Mouse (Mus musculus) kidney, postnatal 14 days (tissue): ENCODE results near the gene Eif5b.
A peak's percentile ranks its signal among the peaks of the same experiment; 100 is the strongest.
"Not testable (repeated sequence)": the region's sequence is repeated elsewhere in the genome, so short reads cannot be mapped to it uniquely, and the experiment has no call there.

Experiments used
- DNase-seq: peaks from one replicate; pipeline ENCODE4 v3.0.0; 2022; ENCODE audit warnings: mixed read lengths

Gene Eif5b

DNA sequence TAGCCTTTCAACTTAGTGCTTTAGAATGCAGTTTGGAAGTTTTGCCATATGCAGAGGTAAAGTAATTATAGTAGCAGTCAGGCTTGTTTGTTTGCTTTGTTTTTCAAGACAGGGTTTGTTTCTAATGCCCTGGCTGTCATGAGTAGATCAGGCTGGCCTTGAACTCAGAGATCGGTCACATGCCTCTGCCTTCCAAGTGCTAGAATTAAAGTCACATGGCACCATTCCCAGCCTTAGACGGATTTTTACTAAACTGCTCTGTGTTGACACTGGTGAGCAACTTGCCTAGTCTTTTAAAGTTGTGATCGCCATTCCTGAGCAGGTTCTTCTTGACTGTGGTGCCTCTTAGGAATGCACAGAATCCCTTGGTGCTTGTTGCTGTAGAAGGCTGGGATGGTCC lies 8.9 kb downstream of the Eif5b start:
- no peak for DNase-seq

DNA sequence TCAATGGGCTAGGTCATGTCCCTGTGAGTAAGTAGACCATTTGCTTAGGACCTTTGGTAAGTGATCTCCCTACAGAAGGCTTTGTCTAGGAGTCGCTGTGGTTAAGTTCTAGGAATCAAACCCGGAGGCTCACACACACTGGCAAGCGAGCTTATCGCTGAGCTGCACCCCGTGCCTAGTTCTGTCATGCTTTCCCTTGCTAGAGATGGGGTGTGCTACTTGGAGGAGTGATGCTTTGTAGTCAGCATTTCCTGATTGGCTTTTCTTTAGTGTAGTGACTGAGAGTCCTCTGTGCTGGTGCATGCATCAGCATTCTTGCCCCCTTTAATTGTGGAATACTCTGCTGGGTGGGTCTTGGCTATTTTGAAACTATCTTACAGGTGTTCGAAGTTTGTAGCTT lies 13.8 kb downstream of the Eif5b start:
- DNase-seq = no peak

GRCm38 (mm10) chr1:38012104-38012503 lies 14.3 kb downstream of the Eif5b start:
- DNase-seq = no peak

DNA sequence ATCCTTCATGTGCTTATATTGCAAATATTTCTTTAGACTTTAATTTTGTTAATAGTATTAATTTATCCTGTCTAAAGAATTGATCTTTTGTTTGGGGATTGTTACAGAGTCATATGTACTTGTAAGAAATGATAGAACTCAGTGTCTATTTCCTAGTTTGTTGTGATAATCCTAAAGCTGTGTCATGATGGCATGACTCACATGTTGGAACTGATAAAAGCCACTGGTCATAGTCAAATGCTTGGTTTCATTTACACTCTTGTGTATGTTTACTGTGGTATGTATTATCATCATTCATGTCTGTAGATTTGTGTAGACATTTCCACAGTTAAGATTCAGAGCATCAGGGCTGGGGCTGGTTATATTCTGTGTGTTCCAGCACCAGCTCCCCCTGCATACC lies 14.7 kb downstream of the Eif5b start:
- DNase-seq = no peak

GRCm38 (mm10) chr1:38014551-38015203 lies 16.9 kb downstream of the Eif5b start:
- no peak for DNase-seq

- no peak for DNase-seq
Measured at GRCm38 (mm10) chr1:38027301-38027700, 29.5 kb downstream of the Eif5b start.

- no peak for DNase-seq
Measured at GRCm38 (mm10) chr1:38031391-38031790, 33.6 kb downstream of the Eif5b start.

GRCm38 (mm10) chr1:38035521-38035920 lies 37.7 kb downstream of the Eif5b start:
- no peak for DNase-seq

GRCm38 (mm10) chr1:38037375-38037774 lies 39.6 kb downstream of the Eif5b start:
- no peak for DNase-seq

- DNase-seq = no peak
Measured at GRCm38 (mm10) chr1:38038898-38039297, 41.1 kb downstream of the Eif5b start.

DNA sequence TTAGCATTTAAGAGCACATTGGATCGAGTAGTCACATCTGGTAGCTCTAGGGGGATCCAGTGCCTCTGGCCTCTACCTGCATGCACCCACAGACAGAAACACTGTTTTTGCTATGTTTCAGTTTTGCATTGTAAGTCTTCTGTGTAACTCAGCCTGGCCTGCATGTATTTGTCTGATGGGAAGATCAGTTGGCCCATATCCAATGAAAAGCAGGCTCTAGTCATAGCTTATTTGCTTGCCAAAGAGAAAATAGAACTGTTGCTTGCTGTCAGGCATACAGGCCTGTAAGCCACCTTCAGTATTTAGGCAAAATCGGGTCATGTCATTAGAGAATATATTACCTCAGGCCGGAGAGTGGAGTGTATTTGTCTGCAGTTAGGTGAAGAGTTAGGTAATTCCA lies 50.3 kb downstream of the Eif5b start:
- no peak for DNase-seq

- no peak for DNase-seq
Measured at GRCm38 (mm10) chr1:38049562-38049961, 51.8 kb downstream of the Eif5b start.

DNA sequence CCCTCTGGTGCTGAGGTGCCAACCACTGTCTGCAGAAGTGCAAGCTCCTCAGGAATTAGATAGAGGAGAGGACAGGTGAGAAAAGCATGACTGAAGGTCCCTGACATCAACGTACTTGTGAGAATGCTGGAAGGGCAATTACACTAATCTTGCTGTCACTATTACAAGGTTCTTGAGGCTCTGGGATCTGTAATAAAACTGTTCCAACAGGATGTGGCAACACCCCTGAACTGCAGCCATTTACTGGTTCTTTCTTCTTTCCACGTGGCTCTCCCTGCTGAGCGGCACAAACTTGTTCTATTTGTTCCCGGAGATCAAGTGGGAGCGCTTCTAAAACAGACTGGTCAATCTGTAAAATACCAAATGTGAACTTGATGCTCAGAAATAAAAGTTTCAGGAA lies 57.4 kb downstream of the Eif5b start:
- no peak for DNase-seq

GRCm38 (mm10) chr1:38058417-38058816 lies 60.6 kb downstream of the Eif5b start:
- no peak for DNase-seq

- not testable (repeated sequence) for DNase-seq
Measured at GRCm38 (mm10) chr1:38062156-38062555, 64.3 kb downstream of the Eif5b start.

DNA sequence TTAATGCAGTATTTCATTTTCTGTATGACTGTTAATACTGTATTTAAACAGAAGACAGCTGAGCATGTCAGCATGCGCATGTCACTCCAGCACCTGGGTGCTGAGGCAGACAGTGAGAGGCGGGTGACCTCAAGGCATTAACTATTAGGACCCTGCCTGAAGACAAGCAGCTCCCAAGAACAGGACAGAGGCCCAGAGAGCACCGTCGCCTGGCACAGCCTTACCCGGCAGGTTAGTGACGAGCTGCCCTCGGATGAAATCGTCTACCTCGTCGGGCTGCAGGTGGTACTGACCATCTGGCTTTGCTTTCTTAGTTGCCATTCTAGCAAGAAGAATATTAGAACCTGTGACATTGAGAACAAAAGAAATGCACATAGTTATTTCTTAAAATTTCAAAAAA lies 69.5 kb downstream of the Eif5b start:
- no peak for DNase-seq

DNA sequence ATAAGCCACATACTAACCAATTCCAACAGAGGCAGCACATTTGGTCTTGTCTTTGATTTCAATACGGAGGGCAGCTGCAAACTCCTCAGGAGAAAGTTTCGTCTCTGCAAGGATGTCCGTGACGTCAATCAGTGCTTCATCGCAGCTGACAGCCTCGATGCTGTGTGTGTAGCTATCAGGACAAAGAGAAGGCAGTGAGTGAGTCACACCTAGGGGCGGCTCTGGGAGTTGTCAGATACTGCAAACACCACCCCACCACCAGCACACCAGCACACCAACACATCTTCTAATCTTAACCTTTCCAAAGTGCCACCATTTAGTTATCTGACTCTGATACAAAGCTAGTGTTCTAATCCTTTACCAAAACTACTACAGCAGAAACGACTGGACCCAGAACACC lies 73.5 kb downstream of the Eif5b start:
- no peak for DNase-seq

GRCm38 (mm10) chr1:38081316-38081715 lies 83.5 kb downstream of the Eif5b start:
- DNase-seq = peak; percentile 11

- DNase-seq = no peak
Measured at GRCm38 (mm10) chr1:38103214-38103613, 105.4 kb downstream of the Eif5b start.

DNA sequence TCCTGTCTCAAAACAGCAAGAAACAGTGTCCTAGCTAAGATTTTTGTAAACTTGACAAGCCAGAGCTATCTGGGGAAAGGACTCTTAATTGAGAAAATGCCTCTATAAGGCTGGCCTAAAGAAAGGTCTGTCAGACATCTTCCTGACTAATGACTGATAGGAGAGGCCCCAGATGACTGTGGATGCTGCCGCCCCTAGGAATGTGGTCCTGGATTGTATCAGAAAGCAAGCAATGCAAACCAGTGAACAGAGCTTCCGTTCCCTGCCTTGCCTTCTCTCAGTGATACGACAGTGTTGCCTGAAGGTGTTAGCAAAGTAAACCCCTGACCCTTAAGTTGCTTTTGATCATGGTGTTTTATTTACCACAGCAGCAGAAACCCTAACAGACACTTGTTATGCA lies 106.0 kb downstream of the Eif5b start:
- no peak for DNase-seq
